Mouse (Mus musculus) liver, embryonic 14.5 days (tissue): ENCODE measurements around the gene Fbxo31.

ENCODE experiments used
- CTCF ChIP-seq: IDR thresholded peaks from 2 replicates; pipeline ENCODE4 v1.5.1; 2016; ENCODE audit warnings: antibody characterized with exemption, low read depth, control low read depth
- EP300 ChIP-seq: IDR thresholded peaks from 2 replicates; pipeline ENCODE4 v1.6.1; 2016; ENCODE audit warnings: antibody characterized with exemption, low read depth

DNA sequence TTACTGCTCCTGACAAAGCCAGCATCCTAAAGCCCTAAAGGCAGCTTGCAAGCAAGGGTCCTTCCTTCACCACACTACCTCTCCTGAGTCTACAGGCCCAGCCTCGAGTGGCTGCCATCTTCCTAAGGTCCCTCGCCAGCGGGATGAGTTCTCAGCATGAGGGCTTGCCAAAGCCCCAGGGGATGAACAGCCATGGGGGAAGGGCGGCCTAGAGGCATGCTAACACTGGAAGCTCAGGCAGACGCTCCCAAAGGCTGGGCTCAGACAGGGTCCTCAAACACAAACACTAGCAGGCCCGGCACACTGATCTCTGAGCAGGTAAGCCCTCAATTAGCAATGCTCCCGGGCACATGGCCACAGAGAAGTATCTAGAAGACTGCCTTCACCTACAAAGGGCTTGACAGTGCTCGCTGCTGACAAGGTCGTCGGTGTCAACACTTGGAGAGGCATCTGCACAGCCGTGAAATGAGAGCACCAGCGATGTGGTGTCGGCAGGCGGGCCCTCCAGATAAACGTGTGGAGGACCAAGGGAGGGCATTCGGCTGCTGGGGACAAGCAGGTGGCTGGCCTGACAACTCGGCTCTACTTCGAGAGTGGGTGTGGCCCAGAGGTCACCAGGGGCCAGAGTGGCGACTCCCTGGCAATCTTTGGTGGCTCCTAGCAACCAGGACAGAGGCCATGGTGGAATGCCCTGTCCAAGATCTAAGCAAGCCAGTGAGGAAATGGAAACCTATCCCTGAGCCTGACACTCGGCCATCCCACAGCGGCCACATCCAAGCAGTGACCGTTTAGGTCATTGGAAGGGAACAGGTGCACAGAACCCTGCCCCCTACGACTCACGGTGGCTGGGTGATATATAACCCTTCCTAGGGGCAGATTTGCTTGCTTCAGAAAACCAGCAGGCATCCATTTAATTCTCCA, 27.3 kb downstream of the Fbxo31 start:
- TF ChIP-seq CTCF, result no peak
- TF ChIP-seq EP300, result no peak
